Mouse (Mus musculus) limb, embryonic 11.5 days (tissue): ENCODE measurements around the gene Siah1a. TPM values are rescaled to one million over a fixed set of nuclear protein-coding genes. Genes with fewer than 3 reads are reported as not detected.

Experiments used
- ATAC-seq: fragments of 200-750 bp; cut with Nextera tagmentation; 2 replicates; pipeline ENCODE4 v1.8.0; 2017; ENCODE audit warnings: low read depth; ENCODE audit not compliant: insufficient number of reproducible peaks, low FRiP score, low TSS enrichment
- DNase-seq: peaks from one replicate; pipeline ENCODE4 v3.0.0-alpha.2; 2015; ENCODE audit warnings: low spot score
- H3K27ac ChIP-seq: fragments of 300-500 bp; sonication (generic); replicated peaks from 2 replicates; pipeline ENCODE4 v1.5.1; 2014; ENCODE audit warnings: low read depth, mild to moderate bottlenecking, low read length
- H3K27me3 ChIP-seq: fragments of 300-500 bp; sonication (generic); 2 replicates; pipeline ENCODE4 v1.6.1; 2014; ENCODE audit warnings: mild to moderate bottlenecking, low read length, mixed read lengths; ENCODE audit not compliant: control insufficient read depth, insufficient read depth
- H3K36me3 ChIP-seq: fragments of 300-500 bp; sonication (generic); 2 replicates; pipeline ENCODE4 v1.6.1; 2014; ENCODE audit warnings: mild to moderate bottlenecking, low read length, moderate library complexity, mixed read lengths; ENCODE audit not compliant: control insufficient read depth, insufficient read depth
- H3K4me1 ChIP-seq: fragments of 300-500 bp; sonication (generic); 2 replicates; pipeline ENCODE4 v1.6.1; 2014; ENCODE audit warnings: low read length, mixed read lengths; ENCODE audit not compliant: control insufficient read depth, insufficient read depth
- H3K4me2 ChIP-seq: fragments of 300-500 bp; sonication (generic); 2 replicates; pipeline ENCODE4 v1.6.1; 2014; ENCODE audit warnings: low read depth, mild to moderate bottlenecking, moderate library complexity; ENCODE audit not compliant: severe bottlenecking
- H3K4me3 ChIP-seq: fragments of 300-500 bp; sonication (generic); 2 replicates; pipeline ENCODE4 v1.5.1; 2014; ENCODE audit warnings: low read depth, low read length
- H3K9ac ChIP-seq: fragments of 300-500 bp; sonication (generic); 2 replicates; pipeline ENCODE4 v1.6.1; 2014; ENCODE audit warnings: mild to moderate bottlenecking, low read length
- H3K9me3 ChIP-seq: fragments of 300-500 bp; sonication (generic); 2 replicates; pipeline ENCODE4 v1.6.1; 2016; ENCODE audit warnings: low read length; ENCODE audit not compliant: control insufficient read depth
- WGBS: fragments of 180-500 bp; shearing (Covaris S2); extraction: QIAGEN DNeasy Blood & Tissue Kit; methylation state at CpG from one replicate; pipeline ENCODE4 v1.1.7; 2014; 5-methylcytosine and 5-hydroxymethylcytosine counted together
- polyA plus RNA-seq: library from polyadenylated mRNA; unstranded; fragments of >200 nt; fragmentation: Nextera tagmentation; extraction: Ambion mirVana; gene quantifications from 2 replicates; pipeline ENCODE4 v1.2.1, GENCODE M21; 2014

Siah1a gene
- polyA plus RNA-seq, 1 experiment from 2014 or later: 59.8 TPM

DNA sequence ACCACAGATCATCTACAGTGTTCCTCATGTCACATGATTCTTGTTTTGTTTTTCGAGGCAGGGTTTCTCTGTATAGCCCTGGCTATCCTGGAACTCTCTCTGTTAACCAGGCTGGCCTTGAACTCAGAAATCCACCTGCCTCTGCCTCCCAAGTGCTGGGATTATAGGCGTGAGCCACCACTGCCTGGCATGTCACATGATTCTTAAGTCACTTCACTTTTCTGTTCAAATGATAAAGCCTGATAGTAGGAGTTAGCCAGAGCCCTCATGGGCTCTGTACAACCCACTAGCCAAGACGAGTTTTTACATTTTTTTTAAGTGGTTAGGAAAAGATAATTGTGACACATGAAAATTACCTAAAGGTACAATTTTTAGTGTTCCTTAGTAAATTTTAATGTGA is 12.9 kb upstream of the Siah1a start:
- Histone ChIP-seq H3K27ac (no peak overlapping the region), H3K4me2 (no peak overlapping the region), H3K9me3 (no peaks in the 10 kb centered on the region), H3K27me3 (no peaks in the 10 kb centered on the region), H3K9ac (no peak overlapping the region), H3K4me3 (no peak overlapping the region), H3K36me3 (no peaks in the 10 kb centered on the region), H3K4me1 (no peaks in the 10 kb centered on the region)
- WGBS: 77% methylated on average over 3 of the region's 3 CpGs
- DNase-seq (no peak), ATAC-seq (no peak)

DNA sequence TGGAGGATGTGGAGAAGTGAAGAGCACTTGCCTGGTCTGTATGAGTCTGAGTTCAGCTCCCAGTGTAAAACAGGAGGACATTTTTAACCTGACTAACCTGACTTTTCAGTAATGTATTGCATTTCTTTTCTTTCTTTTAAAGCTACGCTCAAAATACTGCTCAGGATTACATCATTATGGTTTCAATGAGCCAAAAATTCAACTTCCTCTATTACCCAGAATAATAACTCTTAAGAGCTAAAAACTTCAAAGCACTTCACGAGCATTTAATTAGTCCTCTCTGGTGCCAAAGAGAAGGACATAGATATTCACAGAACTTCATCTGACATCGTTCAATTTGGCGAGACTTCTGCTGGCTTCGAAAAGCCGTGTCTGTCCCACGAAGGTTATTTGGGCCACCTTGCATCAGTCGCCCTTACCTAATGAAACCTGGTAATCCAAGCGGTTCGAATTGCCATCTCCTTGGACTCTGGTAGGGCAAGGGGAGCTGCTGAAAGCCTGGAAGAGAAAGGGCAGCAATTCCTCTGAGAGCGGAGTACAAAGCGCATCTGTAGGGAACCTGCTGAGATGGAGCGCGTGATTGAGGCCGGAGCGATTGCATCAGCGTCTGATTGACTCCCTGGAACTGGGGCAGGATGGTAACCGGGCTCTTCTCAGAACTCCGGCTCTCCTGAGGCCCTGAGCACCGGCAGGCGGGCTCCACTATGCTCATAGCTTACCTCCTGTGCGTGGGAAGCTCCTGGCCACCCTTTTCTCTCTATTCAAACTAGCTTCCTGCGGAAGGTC is 11.4 kb upstream of the Siah1a start:
- Histone ChIP-seq H3K4me2 (no peak overlapping the region), H3K9me3 (no peaks in the 10 kb centered on the region), H3K27ac (no peak overlapping the region), H3K4me3 (no peak overlapping the region), H3K9ac (no peak overlapping the region), H3K4me1 (no peaks in the 10 kb centered on the region), H3K27me3 (no peaks in the 10 kb centered on the region), H3K36me3 (no peaks in the 10 kb centered on the region)
- DNase-seq (no peak), ATAC-seq (no peak)
- 35% methylated on average over 22 of the region's 23 CpGs for WGBS

DNA sequence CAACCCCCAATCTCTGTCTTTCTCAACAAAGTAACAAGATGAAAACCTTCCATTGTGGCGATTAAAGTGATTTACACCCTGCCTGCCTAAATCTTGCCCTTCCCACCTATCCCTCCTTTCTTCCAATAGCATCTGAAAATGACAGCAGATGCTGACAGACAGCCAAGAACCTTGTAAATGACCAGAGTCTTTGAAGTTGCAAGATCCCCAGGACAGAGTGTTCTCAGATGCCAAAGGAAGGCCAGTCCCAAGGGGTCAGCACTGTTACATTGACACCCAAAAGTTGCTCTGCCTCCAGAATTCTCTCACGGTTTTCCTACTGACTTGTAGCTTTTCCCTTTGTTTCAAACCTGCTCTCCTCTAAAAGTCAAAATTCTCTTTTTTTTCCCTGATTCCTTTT is 4.1 kb upstream of the Siah1a start:
- Histone ChIP-seq H3K27ac (no peak overlapping the region), H3K27me3 (no peaks in the 10 kb centered on the region), H3K4me1 (0 out of 2 replicates have a peak, but pooled peaks cover 2% of the 10 kb centered on the region), H3K9ac (no peak overlapping the region), H3K4me2 (no peak overlapping the region), H3K36me3 (no peaks in the 10 kb centered on the region), H3K9me3 (no peaks in the 10 kb centered on the region), H3K4me3 (no peak overlapping the region)
- ATAC-seq (no peak), DNase-seq (no peak)
- 32% methylated on average over 2 of the region's 2 CpGs for WGBS

DNA sequence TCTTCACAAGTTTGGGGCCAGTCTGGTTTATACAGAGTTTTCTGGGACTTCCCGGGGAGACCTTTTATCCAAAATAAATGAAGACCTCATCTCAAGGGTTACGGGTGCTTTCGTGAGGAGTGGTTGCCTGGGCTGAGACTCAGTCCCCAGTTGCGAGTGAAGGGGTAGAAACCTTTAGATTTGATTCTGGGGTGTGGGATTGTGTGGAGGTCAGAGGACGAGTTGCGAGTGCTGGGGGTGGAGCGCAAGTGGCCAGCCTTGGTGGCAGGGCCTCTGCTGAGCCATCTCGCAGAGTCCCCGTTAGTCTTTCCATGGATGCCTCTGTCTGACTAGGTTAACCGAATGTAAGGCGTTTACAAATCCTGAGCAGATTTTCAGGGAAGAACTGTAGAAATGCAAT is 777 bp upstream of the Siah1a start:
- peak overlapping the region; percentile 87 for H3K4me3 ChIP-seq
- H3K27ac ChIP-seq: peak overlapping the region; percentile 92; the same call in 1 of the 2 replicates
- H3K4me1 ChIP-seq: peaks cover 6% of the 10 kb centered on the region; the same call in 1 of the 2 replicates
- ATAC-seq (no peak; the same call in 1 of the 2 replicates), DNase-seq (no peak)
- H3K27me3 ChIP-seq: no peaks in the 10 kb centered on the region
- WGBS: 3% methylated on average over 11 of the region's 11 CpGs
- peak overlapping the region; percentile 100 for H3K9ac ChIP-seq
- H3K4me2 ChIP-seq: peak overlapping the region; percentile 86
- H3K36me3 ChIP-seq: no peaks in the 10 kb centered on the region
- H3K9me3 ChIP-seq: no peaks in the 10 kb centered on the region

DNA sequence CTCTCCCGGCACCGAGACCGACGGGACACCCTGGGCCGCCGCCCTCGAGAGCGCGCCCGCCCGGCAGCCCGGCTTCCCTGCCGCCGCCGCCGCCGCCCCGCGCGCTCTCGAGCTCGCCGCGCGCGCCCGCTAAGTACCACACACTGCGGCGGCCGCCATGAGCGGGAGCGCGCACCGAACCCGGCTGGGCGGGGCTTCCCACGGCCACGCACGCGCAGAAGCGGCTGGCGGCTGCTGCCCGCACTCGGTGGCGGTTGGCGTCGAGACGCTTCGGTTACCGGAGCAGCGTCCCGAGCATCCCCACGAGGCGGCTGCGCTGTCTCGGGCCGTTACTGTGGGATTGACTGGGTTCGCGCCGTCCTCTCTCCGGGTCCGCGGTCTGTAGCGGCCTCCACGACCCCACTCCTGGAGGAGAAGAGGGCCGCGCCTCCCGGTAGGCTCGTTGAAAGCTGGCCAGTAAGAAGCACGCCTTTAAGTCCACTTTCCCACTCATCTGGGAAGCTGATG is 254 bp upstream of the Siah1a start:
- H3K4me2 ChIP-seq: peak overlapping the region; percentile 86

DNA sequence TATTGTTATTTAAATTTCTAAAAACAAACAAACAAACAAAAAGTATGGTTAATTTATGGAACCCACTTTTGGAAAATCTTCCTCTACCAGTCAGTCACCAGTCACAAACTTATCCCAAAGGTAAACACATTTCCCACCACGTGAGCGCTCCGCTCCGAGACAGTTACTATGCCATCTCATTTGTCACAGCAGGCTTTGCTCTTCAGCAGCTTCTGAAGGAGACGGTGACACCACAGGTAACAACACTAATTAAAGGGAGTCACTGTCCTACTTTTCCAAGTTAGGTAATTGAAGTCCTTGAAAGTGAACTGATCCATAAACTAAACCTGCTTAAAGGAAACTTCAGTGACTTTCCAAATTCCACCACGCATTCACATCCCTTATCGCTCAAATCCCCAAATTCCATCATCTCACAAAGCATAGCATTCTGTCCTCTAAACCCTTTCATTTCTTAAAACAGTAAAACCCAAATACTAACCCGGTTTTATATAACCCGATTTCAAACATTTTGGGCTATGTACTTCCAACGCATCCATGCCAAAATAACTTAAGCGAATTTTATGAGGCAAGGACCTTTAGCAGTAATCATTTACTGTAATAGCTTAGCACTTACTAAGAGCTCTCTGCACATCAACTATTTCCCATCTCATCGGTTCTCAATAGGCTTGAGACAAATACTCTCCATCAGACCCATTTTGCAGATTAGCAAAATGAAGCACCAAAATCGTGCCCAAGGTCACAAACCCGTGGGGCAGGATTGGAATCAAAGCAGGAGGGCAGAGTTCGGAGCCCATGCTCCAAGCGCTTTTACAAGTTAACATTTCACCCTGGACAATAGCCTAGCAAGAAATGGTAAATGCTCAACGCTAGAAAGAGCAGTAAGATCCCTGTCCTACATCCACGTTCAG is 1.2 kb downstream of the Siah1a start:
- WGBS: 7% methylated on average over 18 of the region's 18 CpGs
- peak overlapping the region; percentile 87 for H3K4me3 ChIP-seq
- no peaks in the 10 kb centered on the region for H3K36me3 ChIP-seq
- H3K9ac ChIP-seq: peak overlapping the region; percentile 100
- H3K4me2 ChIP-seq: peak overlapping the region; percentile 62
- peaks cover 6% of the 10 kb centered on the region; the same call in 1 of the 2 replicates for H3K4me1 ChIP-seq
- H3K9me3 ChIP-seq: no peaks in the 10 kb centered on the region
- DNase-seq (no peak), ATAC-seq (no peak)
- no peaks in the 10 kb centered on the region for H3K27me3 ChIP-seq
- peak overlapping the region; percentile 92 for H3K27ac ChIP-seq

More for the DNA sequence above, 254 bp upstream of the Siah1a start:
- Histone ChIP-seq H3K27ac (peak overlapping the region; percentile 92), H3K27me3 (no peaks in the 10 kb centered on the region), H3K9me3 (no peaks in the 10 kb centered on the region), H3K9ac (peak overlapping the region; percentile 100), H3K4me1 (peaks cover 6% of the 10 kb centered on the region; the same call in 1 of the 2 replicates), H3K36me3 (no peaks in the 10 kb centered on the region), H3K4me3 (peak overlapping the region; percentile 87)
- DNase-seq (peak; percentile 96), ATAC-seq (peak; percentile 81)
- 0% methylated on average over 58 of the region's 70 CpGs for WGBS

DNA sequence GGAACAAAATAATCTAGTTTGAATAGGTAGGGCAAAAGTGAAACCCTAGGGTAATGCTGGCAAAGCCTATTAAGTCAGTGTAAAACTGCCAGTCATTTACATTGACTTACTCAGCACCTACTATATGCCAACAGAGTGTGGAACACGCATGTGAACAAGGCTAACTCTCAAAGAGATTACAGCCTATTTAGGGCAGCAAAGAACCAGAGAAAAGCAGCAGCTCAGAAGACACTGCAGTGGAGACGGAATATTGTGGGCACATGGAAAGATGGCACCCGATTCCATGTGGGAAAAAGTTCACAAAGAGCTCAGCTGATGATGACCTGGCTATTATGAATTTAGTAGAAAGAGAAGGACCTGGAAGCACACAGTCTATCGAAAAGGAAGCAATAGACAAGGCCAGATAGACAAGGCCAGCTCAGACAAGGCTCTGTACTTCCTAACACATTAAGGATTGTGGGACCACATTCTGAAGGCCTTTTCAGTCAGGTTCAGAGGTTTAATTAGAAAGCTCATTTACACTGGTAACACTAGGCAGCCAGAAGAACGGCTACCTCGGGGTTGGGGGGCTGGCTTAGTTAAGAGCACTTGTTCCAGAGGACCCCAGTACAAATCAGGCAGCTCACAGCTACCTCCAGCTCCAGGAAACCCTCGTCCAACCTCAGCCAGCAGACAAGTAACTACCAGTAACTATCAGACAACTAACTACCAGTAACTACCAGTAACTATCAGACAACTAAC is 3.0 kb downstream of the Siah1a start:
- Histone ChIP-seq H3K4me1 (peaks cover 6% of the 10 kb centered on the region; the same call in 1 of the 2 replicates), H3K9me3 (no peaks in the 10 kb centered on the region), H3K36me3 (no peaks in the 10 kb centered on the region), H3K27ac (no peak overlapping the region), H3K27me3 (no peaks in the 10 kb centered on the region), H3K9ac (no peak overlapping the region), H3K4me2 (no peak overlapping the region), H3K4me3 (no peak overlapping the region)
- WGBS: 83% methylated on average over 7 of the region's 7 CpGs
- DNase-seq: no peak
- ATAC-seq: no peak

DNA sequence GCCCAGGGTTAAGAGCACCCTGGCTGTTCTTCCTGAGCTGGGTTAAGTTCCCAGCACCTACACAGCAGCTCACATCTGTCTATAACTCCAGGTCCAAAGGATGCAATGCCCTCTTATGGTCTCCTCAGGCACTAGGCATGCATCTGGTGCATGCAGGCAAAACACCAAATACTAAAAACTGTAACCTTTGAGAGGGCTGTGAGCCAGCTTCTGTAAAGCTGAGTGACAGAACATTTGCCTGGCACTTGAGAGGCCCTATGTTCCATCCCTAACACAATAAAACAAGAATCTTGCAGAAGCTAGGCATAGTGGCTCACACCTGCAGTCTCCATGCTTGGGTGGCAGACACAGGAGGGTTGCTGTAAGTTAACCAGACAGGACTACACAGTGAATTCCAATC is 4.1 kb downstream of the Siah1a start:
- ATAC-seq (no peak), DNase-seq (no peak)
- Histone ChIP-seq H3K4me2 (no peak overlapping the region), H3K27me3 (no peaks in the 10 kb centered on the region), H3K27ac (no peak overlapping the region), H3K4me3 (no peak overlapping the region), H3K9ac (no peak overlapping the region), H3K9me3 (no peaks in the 10 kb centered on the region), H3K36me3 (no peaks in the 10 kb centered on the region), H3K4me1 (peaks cover 6% of the 10 kb centered on the region; the same call in 1 of the 2 replicates)
